Mouse (Mus musculus) E14TG2a.4 (cell line): ENCODE measurements at regions not wholly inside any gene's neighbourhood (a gene's known extent, or its start where the extent isn't known, plus 50 kb on each side); places are given as distances from the start of the nearest gene placed in this dataset.

Source experiments
- H3K27me3 ChIP-seq: 2 replicates; pipeline ENCODE4 v1.6.1; 2014; ENCODE audit warnings: low read length, control low read depth; ENCODE audit not compliant: insufficient read depth
- H3K36me3 ChIP-seq: 2 replicates; pipeline ENCODE4 v1.6.1; 2014; ENCODE audit warnings: low read length, control low read depth; ENCODE audit not compliant: insufficient read depth
- H3K4me1 ChIP-seq: replicated peaks from 2 replicates; pipeline ENCODE4 v1.6.1; 2014; ENCODE audit warnings: low read depth, low read length, control low read depth
- H3K4me3 ChIP-seq: replicated peaks from 2 replicates; pipeline ENCODE4 v1.5.1; 2014; ENCODE audit warnings: mild to moderate bottlenecking, low read length
- H3K9me3 ChIP-seq: 2 replicates; pipeline ENCODE4 v1.6.1; 2014; ENCODE audit warnings: low read length, control low read depth
- CTCF ChIP-seq: conservative IDR thresholded peaks from 2 replicates; pipeline ENCODE4 v1.5.1; 2014; ENCODE audit warnings: low read length
- NANOG ChIP-seq: IDR thresholded peaks from 2 replicates; pipeline ENCODE4 v1.6.1; 2014; ENCODE audit warnings: borderline replicate concordance, low read length, mixed read lengths
- POU5F1 ChIP-seq: IDR thresholded peaks from 2 replicates; pipeline ENCODE4 v1.6.1; 2014; ENCODE audit warnings: low read length, borderline replicate concordance

- Histone ChIP-seq H3K4me3 (peak overlapping the region; percentile 62), H3K36me3 (no peaks in the 10 kb centered on the region), H3K27me3 (no peaks in the 10 kb centered on the region), H3K4me1 (peaks cover 10% of the 10 kb centered on the region), H3K9me3 (no peaks in the 10 kb centered on the region)
- TF ChIP-seq CTCF (no peak), NANOG (no peak), POU5F1 (no peak)
These were observed 186.4 kb upstream of the Zfp462 start for GRCm38 (mm10) chr4:54758501-54758829.

DNA sequence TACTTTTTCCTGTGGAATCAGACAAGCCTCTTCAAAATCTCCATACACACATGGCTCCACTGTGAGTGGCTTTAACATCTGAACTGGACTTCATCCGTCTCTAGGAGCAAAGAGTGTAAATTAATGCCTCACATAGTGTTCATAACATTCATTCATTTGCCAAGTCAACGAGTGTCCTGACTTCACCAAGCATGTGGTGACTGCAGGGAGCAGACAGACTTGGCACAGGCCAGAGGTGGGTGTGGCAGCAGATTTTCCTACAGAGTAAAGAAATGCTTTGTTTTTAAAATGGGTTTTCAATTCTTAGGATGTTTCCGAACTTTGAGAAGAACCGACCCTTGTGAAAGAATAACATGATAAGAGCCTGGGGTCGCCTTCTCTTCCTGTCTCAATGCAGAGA lies 183.6 kb upstream of the Zfp462 start:
- Histone ChIP-seq H3K9me3 (no peaks in the 10 kb centered on the region), H3K4me3 (no peak overlapping the region), H3K27me3 (no peaks in the 10 kb centered on the region), H3K4me1 (peaks cover 10% of the 10 kb centered on the region), H3K36me3 (no peaks in the 10 kb centered on the region)
- TF ChIP-seq CTCF (no peak), POU5F1 (no peak), NANOG (no peak)

DNA sequence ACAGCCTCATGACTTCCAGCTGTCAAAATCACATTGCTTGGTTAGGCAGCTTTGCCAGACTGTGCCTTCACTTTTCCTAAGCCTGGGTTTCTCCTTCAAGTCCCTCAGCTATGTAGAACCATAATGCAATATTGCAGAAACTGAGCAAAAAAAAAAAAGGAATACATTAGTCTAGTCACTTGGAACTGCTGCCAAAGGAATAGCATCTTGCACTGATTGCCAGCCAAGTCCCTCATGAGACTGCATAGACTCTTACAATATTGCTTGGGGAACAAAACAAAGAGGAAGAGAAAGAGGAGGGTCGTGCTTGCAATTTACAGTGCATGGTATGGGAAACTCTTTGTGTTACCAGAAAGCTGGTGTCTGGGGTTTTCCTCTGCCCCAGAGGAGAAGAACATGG lies 179.8 kb upstream of the Zfp462 start:
- H3K4me3 ChIP-seq = no peak overlapping the region
- H3K36me3 ChIP-seq = no peaks in the 10 kb centered on the region
- TF ChIP-seq CTCF = no peak
- TF ChIP-seq POU5F1 = no peak
- TF ChIP-seq NANOG = no peak
- no peaks in the 10 kb centered on the region for H3K9me3 ChIP-seq
- H3K27me3 ChIP-seq = 0 out of 2 replicates have a peak, but pooled peaks cover 2% of the 10 kb centered on the region
- no peaks in the 10 kb centered on the region for H3K4me1 ChIP-seq

DNA sequence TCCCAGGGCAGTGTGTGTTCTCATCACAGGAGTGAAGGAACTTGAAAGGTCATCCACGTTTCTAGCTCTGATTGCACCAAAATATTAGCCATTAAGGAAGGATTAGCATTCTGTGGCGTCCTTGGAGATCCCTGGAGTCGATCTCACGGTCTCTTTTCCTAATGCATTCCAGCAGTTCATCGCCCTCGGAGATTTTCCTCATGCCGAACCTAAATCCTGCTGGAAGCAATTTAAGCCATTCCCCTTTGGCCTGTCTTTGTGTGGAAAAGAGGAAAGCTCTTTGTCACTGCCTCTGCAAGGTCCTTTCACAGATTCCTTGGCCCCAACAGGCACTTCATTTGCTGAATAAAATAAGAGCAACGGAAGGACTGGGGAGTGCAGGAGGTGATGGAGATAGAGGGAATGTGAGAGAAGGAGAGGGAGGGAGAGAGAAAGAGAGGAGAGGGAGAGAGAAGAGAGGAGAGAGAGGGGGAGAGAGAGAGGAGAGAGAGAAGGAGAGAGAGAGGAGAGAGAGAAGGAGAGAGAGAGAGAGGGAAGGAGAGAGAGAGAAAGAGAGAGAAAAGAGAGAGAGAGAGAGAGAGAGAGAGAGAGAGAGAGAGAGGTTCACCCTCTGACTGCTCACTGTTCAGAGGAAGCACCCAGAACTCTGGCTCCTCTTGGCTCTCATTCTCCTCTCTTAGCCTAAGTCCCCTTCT lies 177.2 kb upstream of the Zfp462 start:
- TF ChIP-seq CTCF (no peak), POU5F1 (no peak), NANOG (no peak)
- Histone ChIP-seq H3K36me3 (no peaks in the 10 kb centered on the region), H3K9me3 (no peaks in the 10 kb centered on the region), H3K27me3 (0 out of 2 replicates have a peak, but pooled peaks cover 2% of the 10 kb centered on the region), H3K4me3 (no peak overlapping the region), H3K4me1 (no peaks in the 10 kb centered on the region)

DNA sequence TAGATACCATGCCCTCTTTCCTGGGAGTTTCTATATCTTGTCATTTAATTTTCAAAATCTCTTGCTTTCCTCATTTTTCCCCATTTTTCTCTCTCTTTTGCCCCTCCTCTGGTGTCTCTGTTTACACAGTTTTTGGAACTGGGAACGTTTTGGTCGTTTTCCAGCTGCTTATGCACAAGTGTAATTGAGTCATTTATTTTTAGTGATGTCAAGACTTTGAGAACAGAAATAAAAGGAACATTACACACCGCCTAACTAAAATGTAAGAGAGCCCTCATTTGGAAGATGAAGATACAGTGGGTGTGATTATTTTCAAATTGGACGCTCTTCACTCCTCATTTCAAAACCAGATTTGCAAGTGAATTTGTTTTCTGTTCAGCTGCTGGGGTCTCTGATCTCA lies 176.0 kb upstream of the Zfp462 start:
- Histone ChIP-seq H3K9me3 (no peaks in the 10 kb centered on the region), H3K4me1 (no peaks in the 10 kb centered on the region), H3K36me3 (no peaks in the 10 kb centered on the region), H3K27me3 (0 out of 2 replicates have a peak, but pooled peaks cover 2% of the 10 kb centered on the region), H3K4me3 (no peak overlapping the region)
- TF ChIP-seq POU5F1 = no peak
- TF ChIP-seq CTCF = no peak
- no peak for TF ChIP-seq NANOG

- H3K9me3 ChIP-seq = no peaks in the 10 kb centered on the region
- no peak for TF ChIP-seq CTCF
- no peak for TF ChIP-seq POU5F1
- TF ChIP-seq NANOG = no peak
- no peaks in the 10 kb centered on the region for H3K36me3 ChIP-seq
- H3K4me3 ChIP-seq = no peak overlapping the region
- H3K27me3 ChIP-seq = no peaks in the 10 kb centered on the region
- H3K4me1 ChIP-seq = no peaks in the 10 kb centered on the region
These were observed 170.8 kb upstream of the Zfp462 start for GRCm38 (mm10) chr4:54774066-54774465.

- no peaks in the 10 kb centered on the region for H3K4me1 ChIP-seq
- no peak overlapping the region for H3K4me3 ChIP-seq
- H3K9me3 ChIP-seq = no peaks in the 10 kb centered on the region
- no peaks in the 10 kb centered on the region for H3K36me3 ChIP-seq
- TF ChIP-seq NANOG (no peak), POU5F1 (no peak), CTCF (no peak)
- no peaks in the 10 kb centered on the region for H3K27me3 ChIP-seq
These were observed 170.1 kb upstream of the Zfp462 start for GRCm38 (mm10) chr4:54774717-54775116.

DNA sequence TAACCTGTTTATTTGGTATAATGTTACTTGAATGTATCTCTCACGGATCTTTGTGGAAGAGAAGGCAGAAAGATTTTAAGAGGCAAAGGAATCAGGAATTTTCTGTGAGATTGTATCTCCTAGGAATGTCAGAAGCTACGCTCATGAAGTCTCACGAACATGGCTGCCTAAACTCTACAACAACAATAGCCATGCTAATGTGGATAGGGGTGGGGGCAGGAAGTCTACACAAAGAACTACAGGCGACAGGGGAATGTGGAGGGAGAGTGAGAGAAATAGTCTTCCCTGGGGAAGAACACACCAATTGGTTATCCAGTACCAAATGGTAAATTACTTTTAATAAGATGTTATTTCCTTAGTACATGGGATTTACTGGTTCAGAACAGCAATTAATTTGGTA lies 164.3 kb upstream of the Zfp462 start:
- H3K36me3 ChIP-seq = no peaks in the 10 kb centered on the region
- TF ChIP-seq POU5F1 = no peak
- no peak for TF ChIP-seq CTCF
- TF ChIP-seq NANOG = no peak
- no peak overlapping the region for H3K4me3 ChIP-seq
- H3K27me3 ChIP-seq = no peaks in the 10 kb centered on the region
- H3K4me1 ChIP-seq = peaks cover 12% of the 10 kb centered on the region
- peaks cover 6% of the 10 kb centered on the region; the same call in 1 of the 2 replicates for H3K9me3 ChIP-seq
